Mouse (Mus musculus): ENCODE measurements around the gene Lgals1.

GRCm38 (mm10) chr15:78937311-78937710 lies 10.8 kb downstream of the Lgals1 start:
- TF ChIP-seq CTCF (conservative IDR thresholded peaks at IDR 0.05 in 1 of 2, IDR thresholded peaks at IDR 0.05 in 1 of 2; ENCODE audit: low read depth in 2 of 2, low read length in 2 of 2), result no peak
- no peak for TF ChIP-seq POLR2A (IDR thresholded peaks at IDR 0.05; ENCODE audit: low read depth, low read length)
- no peak for TF ChIP-seq USF1 (IDR thresholded peaks at IDR 0.05; ENCODE audit: low read depth, low read length)
- TF ChIP-seq MAX (IDR thresholded peaks at IDR 0.05; ENCODE audit: low read length), result no peak
- TF ChIP-seq ZKSCAN1 (IDR thresholded peaks at IDR 0.05; ENCODE audit: borderline replicate concordance, low read depth, low read length), result no peak
- TF ChIP-seq EP300 (IDR thresholded peaks at IDR 0.05; ENCODE audit: low read length), result no peak
- no peak for TF ChIP-seq CHD2 (IDR thresholded peaks at IDR 0.05; ENCODE audit: low read length)

Measured in CH12.LX (cell line).